Mouse (Mus musculus) cerebellum, adult 9-11 months (tissue): Measurements from ENCODE around the gene Slc43a2.

Source experiments
- DNase-seq: peaks from one replicate; pipeline ENCODE4 v3.0.0; 2022

The Slc43a2 gene

GRCm38 (mm10) chr11:75610021-75610420 lies 78.5 kb downstream of the Slc43a2 start:
- DNase-seq: no peak

- DNase-seq: no peak
Measured at GRCm38 (mm10) chr11:75614769-75615168, 83.3 kb downstream of the Slc43a2 start.

- DNase-seq: no peak
Measured at GRCm38 (mm10) chr11:75615556-75615955, 84.1 kb downstream of the Slc43a2 start.

GRCm38 (mm10) chr11:75619133-75619532 lies 87.6 kb downstream of the Slc43a2 start:
- DNase-seq: no peak

GRCm38 (mm10) chr11:75620136-75620780 lies 88.8 kb downstream of the Slc43a2 start:
- peak; percentile 79 for DNase-seq

- no peak for DNase-seq
Measured at GRCm38 (mm10) chr11:75621426-75621825, 89.9 kb downstream of the Slc43a2 start.

GRCm38 (mm10) chr11:75622588-75623329 lies 91.3 kb downstream of the Slc43a2 start:
- DNase-seq: no peak

- no peak for DNase-seq
Measured at GRCm38 (mm10) chr11:75624102-75624554, 92.6 kb downstream of the Slc43a2 start.

GRCm38 (mm10) chr11:75625820-75626219 lies 94.3 kb downstream of the Slc43a2 start:
- DNase-seq: no peak
